Mouse (Mus musculus): ENCODE measurements around the gene Smarca5.

Gene Smarca5

GRCm38 (mm10) chr8:80669277-80669901, 69.9 kb downstream of the Smarca5 start:
- no peak for DNase-seq (ENCODE audit: low read depth, low spot score)

- no peak for DNase-seq (ENCODE audit: low read depth, low spot score)
These were observed 75.8 kb downstream of the Smarca5 start for GRCm38 (mm10) chr8:80663476-80663875.

- no peak for DNase-seq (ENCODE audit: low read depth, low spot score)
These were observed 78.2 kb downstream of the Smarca5 start for GRCm38 (mm10) chr8:80661055-80661454.

- DNase-seq (ENCODE audit: low read depth, low spot score), result no peak
These were observed 81.7 kb downstream of the Smarca5 start for GRCm38 (mm10) chr8:80657639-80658038.

Data from A20 (cell line).